Mouse (Mus musculus): ENCODE measurements around the gene 4930438A08Rik. TPM values are rescaled to one million over a fixed set of nuclear protein-coding genes. Genes with fewer than 3 reads are reported as not detected.

4930438A08Rik gene
- polyA plus RNA-seq, 1 experiment from 2014 or later, result 0.08 TPM

DNA sequence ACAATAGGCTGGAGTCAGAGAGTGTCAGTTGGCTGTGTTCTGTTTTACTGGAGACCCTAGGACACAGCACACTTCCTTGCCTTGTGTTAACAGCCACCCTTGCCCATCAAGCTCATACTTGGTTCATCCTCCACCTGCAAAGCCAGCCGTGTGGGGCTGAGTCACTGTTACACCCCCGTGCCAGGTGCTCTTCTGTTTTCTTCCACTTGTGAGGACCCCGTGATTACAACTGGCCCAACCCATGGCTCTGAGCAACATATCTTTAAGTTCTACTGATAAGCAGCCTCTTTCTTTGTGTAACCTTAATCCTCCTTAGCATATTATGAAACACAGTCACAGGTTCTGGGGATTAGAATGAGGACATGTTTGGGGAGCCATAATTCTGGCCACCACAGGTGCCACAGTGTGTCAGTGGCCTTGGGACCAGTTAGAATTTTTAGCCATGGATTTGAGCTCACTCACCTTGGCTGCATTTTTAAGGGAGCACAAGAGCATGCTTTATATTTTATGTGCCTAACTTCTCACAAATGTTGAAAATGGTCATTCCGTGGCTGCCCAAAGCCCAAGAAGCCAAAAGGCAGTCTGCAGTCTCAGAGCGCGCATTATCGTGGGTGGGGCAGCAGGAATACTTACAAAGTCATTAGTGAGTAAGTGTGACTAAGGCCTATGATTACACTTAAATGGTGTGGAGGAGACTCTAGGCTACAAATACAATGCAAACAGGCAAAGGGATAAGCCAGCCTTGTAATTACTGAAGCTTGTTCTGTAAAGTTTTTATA is 25.2 kb upstream of the 4930438A08Rik start:
- no peaks in the 10 kb centered on the region for H3K9me3 ChIP-seq
- H3K27me3 ChIP-seq, result 0 out of 2 replicates have a peak, but pooled peaks cover 2% of the 10 kb centered on the region
- no peak for ATAC-seq (ENCODE audit: insufficient number of reproducible peaks, insufficient read depth, low FRiP score, low TSS enrichment)

DNA sequence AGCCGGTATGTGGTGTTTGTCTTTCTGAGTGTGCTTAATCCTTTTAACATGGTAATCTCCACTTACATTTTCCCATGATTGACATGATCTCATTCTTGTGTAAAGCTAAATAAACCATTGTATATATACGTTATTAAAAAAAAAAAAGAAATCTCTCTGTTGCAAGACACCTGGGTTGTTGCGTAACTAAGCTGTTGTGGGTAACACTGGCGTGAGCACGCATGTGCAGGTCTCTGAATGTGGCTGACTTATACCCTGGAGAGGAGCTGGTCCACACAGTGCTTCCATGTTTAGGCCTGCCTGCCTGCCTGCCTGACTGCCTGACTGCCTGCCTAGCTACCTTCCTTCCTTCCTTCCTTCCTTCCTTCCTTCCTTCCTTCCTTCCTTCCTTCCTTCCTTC is 24.0 kb upstream of the 4930438A08Rik start:
- H3K36me3 ChIP-seq, result no peaks in the 10 kb centered on the region
- H3K27me3 ChIP-seq, result 0 out of 2 replicates have a peak, but pooled peaks cover 2% of the 10 kb centered on the region
- no peak overlapping the region for H3K4me3 ChIP-seq
- no peak overlapping the region for H3K9ac ChIP-seq
- no peaks in the 10 kb centered on the region for H3K4me1 ChIP-seq
- 74% methylated on average over 5 of the region's 5 CpGs for WGBS
- no peak overlapping the region for H3K27ac ChIP-seq
- no peak for ATAC-seq (ENCODE audit: insufficient number of reproducible peaks, insufficient read depth, low FRiP score, low TSS enrichment)
- no peak overlapping the region for H3K4me2 ChIP-seq (replicated peaks)
- H3K9me3 ChIP-seq, result no peaks in the 10 kb centered on the region

More for the DNA sequence above, 25.2 kb upstream of the 4930438A08Rik start:
- WGBS, result 83% methylated on average over 7 of the region's 7 CpGs
- Histone ChIP-seq H3K4me2 (replicated peaks) (no peak overlapping the region), H3K4me3 (no peak overlapping the region), H3K4me1 (no peaks in the 10 kb centered on the region), H3K36me3 (no peaks in the 10 kb centered on the region), H3K9ac (no peak overlapping the region), H3K27ac (no peak overlapping the region)

DNA sequence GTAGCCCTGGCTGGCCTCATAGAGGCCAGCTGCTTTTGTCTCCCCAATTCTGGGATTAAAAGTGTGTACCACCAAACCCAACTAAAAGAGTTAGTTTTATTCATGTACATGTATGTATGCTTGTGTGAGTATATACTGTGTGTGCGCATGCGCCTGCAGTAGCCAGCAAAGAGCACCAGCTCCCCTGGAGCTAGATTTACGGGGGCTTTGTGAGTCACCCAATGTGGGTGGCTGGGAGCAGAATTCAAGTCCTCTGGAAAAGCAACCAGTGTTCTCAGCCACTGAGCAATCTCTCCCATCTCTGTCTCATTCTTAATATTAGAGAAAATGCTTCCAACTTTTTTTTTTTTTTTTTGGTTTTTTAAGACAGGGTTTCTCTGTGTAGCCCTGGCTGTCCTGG is 20.2 kb upstream of the 4930438A08Rik start:
- no peak overlapping the region for H3K4me2 ChIP-seq (replicated peaks)
- 96% methylated on average over 3 of the region's 3 CpGs for WGBS
- no peak for ATAC-seq (ENCODE audit: insufficient number of reproducible peaks, insufficient read depth, low FRiP score, low TSS enrichment)

DNA sequence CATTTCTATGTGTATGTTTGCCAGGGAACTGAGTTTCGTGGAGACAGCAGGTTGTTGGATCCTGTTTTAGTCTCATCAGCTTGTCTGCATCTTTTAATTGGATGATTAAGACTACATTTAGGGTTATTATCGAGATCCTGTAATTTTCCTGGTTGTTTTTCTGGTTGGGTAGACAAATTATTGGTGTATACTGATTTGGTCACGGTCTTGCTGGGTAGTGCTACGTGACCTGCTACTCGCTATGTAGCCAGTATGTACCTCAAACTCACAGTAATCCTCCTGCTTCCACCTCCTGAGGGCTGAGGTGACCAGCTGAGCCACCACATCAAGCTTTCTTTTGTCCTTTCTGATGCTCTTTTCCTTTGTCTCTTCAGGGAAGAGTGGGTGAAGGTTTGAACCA is 16.8 kb upstream of the 4930438A08Rik start:
- no peak for ATAC-seq (ENCODE audit: insufficient number of reproducible peaks, insufficient read depth, low FRiP score, low TSS enrichment)
- no peaks in the 10 kb centered on the region for H3K9me3 ChIP-seq
- H3K4me2 ChIP-seq (replicated peaks), result no peak overlapping the region
- H3K36me3 ChIP-seq, result no peaks in the 10 kb centered on the region
- no peaks in the 10 kb centered on the region for H3K4me1 ChIP-seq
- H3K27ac ChIP-seq, result no peak overlapping the region
- H3K9ac ChIP-seq, result no peak overlapping the region
- H3K4me3 ChIP-seq, result no peak overlapping the region
- WGBS, result 82% methylated on average over 5 of the region's 5 CpGs
- H3K27me3 ChIP-seq, result no peaks in the 10 kb centered on the region

More for the DNA sequence above, 20.2 kb upstream of the 4930438A08Rik start:
- H3K9ac ChIP-seq, result no peak overlapping the region
- H3K4me3 ChIP-seq, result no peak overlapping the region
- H3K9me3 ChIP-seq, result no peaks in the 10 kb centered on the region
- H3K36me3 ChIP-seq, result no peaks in the 10 kb centered on the region
- H3K27ac ChIP-seq, result no peak overlapping the region
- no peaks in the 10 kb centered on the region for H3K4me1 ChIP-seq
- no peaks in the 10 kb centered on the region for H3K27me3 ChIP-seq

DNA sequence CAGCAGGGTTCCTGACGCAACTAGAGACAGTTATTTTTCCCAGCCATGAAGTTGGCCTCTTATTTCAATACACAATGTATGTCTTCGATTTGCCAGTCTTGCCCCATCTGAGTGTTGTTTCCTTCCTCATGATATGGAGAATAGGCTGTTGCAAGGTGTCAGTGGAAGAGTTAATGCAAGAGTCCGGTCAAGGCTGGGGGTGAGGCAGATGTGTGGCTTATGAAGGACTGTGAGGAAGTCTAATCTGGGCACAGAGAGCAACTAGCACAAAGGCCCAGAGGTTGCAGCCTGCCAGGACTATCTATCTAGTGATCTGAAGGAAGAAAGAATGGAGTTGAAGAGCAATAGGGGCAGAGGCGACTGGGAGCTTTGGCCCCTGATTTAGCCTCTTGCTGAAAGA is 14.4 kb upstream of the 4930438A08Rik start:
- Histone ChIP-seq H3K36me3 (no peaks in the 10 kb centered on the region), H3K4me3 (no peak overlapping the region), H3K27me3 (no peaks in the 10 kb centered on the region), H3K9ac (no peak overlapping the region), H3K4me2 (replicated peaks) (no peak overlapping the region), H3K4me1 (no peaks in the 10 kb centered on the region), H3K27ac (no peak overlapping the region), H3K9me3 (no peaks in the 10 kb centered on the region)
- 84% methylated on average over 4 of the region's 4 CpGs for WGBS
- no peak for ATAC-seq (ENCODE audit: insufficient number of reproducible peaks, insufficient read depth, low FRiP score, low TSS enrichment)

DNA sequence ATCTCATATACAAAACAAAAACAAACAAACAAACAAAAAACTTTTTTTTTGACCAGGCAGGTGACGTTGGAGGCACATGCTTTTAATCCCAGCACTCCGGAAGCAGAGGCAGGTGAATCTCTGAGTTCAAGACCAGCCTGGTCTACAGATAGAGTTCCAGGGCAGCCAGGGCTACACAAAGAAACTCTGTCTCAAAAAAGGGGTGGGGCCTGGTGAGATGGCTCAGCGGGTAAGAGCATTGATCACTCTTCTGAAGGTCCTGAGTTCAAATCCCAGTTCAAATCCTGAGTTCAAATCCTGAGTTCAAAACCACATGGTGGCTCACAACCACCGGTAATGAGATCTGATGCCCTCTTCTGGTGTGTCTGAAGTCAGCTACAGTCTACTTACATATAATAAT is 12.8 kb upstream of the 4930438A08Rik start:
- H3K9me3 ChIP-seq, result no peaks in the 10 kb centered on the region
- no peak for ATAC-seq (ENCODE audit: insufficient number of reproducible peaks, insufficient read depth, low FRiP score, low TSS enrichment)
- no peaks in the 10 kb centered on the region for H3K36me3 ChIP-seq
- 85% methylated on average over 4 of the region's 4 CpGs for WGBS
- H3K27ac ChIP-seq, result no peak overlapping the region
- H3K27me3 ChIP-seq, result no peaks in the 10 kb centered on the region
- no peaks in the 10 kb centered on the region for H3K4me1 ChIP-seq
- no peak overlapping the region for H3K4me3 ChIP-seq
- no peak overlapping the region for H3K9ac ChIP-seq
- H3K4me2 ChIP-seq (replicated peaks), result no peak overlapping the region

DNA sequence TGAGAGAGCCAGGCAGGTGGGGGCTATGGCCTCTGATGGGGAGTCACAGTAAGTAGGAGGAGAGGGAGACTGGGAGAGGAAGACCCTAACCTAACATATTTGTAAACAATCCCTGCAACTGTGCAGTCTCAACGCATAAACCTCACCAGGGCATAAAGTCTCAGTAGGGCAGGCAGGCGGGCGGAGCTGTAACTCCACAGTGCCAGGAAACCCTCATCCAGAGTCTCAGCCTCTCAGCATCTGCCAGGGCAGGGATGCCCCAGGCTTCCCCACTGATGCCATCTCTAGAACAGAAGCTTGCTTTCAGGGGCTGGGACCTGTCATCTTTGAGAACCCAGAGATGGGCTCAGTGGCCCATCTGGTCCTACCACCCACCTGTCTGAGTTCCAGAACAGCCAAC is 12.3 kb upstream of the 4930438A08Rik start:
- Histone ChIP-seq H3K4me1 (no peaks in the 10 kb centered on the region), H3K4me2 (replicated peaks) (no peak overlapping the region), H3K27ac (no peak overlapping the region), H3K36me3 (no peaks in the 10 kb centered on the region), H3K27me3 (no peaks in the 10 kb centered on the region), H3K4me3 (no peak overlapping the region), H3K9me3 (no peaks in the 10 kb centered on the region), H3K9ac (no peak overlapping the region)
- ATAC-seq (ENCODE audit: insufficient number of reproducible peaks, insufficient read depth, low FRiP score, low TSS enrichment), result no peak
- 89% methylated on average over 3 of the region's 3 CpGs for WGBS

DNA sequence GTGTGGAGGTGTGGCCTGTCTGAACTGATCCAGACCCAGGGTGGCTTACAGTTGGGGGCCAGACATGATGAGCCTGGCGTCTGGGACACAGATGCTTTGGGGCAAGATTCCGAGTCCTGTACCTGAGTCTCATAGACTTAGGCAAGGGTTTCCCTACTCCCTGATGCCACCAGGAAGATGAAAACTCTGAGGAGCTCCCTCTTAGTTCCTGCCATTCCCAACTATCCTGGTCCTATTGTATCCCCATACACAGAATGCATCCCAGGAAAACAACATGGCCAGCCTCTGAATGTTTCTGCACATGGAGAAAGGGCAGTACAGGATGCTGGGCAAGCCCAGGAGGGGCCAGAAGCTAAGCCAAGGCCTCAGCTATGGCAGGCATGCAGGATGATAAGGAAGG is 11.1 kb upstream of the 4930438A08Rik start:
- WGBS, result 57% methylated on average over 2 of the region's 2 CpGs
- no peak overlapping the region for H3K27ac ChIP-seq
- H3K27me3 ChIP-seq, result no peaks in the 10 kb centered on the region
- no peaks in the 10 kb centered on the region for H3K4me1 ChIP-seq
- no peaks in the 10 kb centered on the region for H3K36me3 ChIP-seq
- H3K9ac ChIP-seq, result no peak overlapping the region
- no peaks in the 10 kb centered on the region for H3K9me3 ChIP-seq
- no peak overlapping the region for H3K4me2 ChIP-seq (replicated peaks)
- ATAC-seq (ENCODE audit: insufficient number of reproducible peaks, insufficient read depth, low FRiP score, low TSS enrichment), result no peak
- no peak overlapping the region for H3K4me3 ChIP-seq

DNA sequence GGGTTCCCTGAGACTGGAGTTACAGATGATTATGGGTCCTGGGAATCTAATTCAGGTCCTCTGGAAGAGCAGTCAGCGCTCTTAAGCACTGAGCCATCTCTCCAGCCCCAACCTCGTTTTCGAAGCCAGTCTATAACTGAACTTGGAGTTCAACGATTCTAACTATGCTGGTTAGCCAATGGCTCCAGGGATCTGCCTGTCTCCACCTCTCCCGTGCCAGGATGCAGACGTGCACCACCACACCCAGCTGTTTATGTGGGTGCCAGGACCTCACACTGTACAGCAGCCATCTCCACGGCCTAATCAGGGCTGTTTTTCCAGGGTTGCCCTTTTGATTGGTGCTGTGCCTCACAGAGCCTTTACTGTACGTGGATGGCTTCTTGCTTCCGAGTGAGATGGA is 10.1 kb upstream of the 4930438A08Rik start:
- 80% methylated on average over 9 of the region's 9 CpGs for WGBS
- H3K27ac ChIP-seq, result no peak overlapping the region
- H3K4me2 ChIP-seq (replicated peaks), result no peak overlapping the region
- no peaks in the 10 kb centered on the region for H3K9me3 ChIP-seq
- H3K9ac ChIP-seq, result no peak overlapping the region
- no peak overlapping the region for H3K4me3 ChIP-seq
- H3K27me3 ChIP-seq, result no peaks in the 10 kb centered on the region
- no peaks in the 10 kb centered on the region for H3K36me3 ChIP-seq
- no peaks in the 10 kb centered on the region for H3K4me1 ChIP-seq
- no peak for ATAC-seq (ENCODE audit: insufficient number of reproducible peaks, insufficient read depth, low FRiP score, low TSS enrichment)

DNA sequence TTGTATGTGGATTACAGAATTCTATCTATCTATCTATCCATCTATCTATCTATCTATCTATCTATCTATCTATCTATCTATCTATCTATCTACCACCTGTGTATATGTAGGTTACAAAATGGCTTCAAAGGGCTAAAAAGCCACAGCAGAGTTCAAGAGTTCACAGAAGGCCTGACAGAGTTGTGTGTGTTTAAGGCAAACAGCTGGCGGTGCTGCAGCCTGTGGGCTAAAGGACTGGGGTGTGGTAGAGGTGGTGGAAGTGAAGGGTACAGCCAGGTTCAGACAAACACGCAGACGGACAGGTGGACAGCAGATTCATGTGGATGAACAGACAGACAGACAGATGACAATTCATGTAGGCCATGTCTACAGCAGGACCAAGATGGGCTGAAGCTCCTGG is 6.3 kb upstream of the 4930438A08Rik start:
- Histone ChIP-seq H3K9ac (no peak overlapping the region), H3K9me3 (no peaks in the 10 kb centered on the region), H3K4me2 (replicated peaks) (no peak overlapping the region), H3K4me3 (no peak overlapping the region), H3K4me1 (no peaks in the 10 kb centered on the region), H3K27ac (no peak overlapping the region), H3K27me3 (no peaks in the 10 kb centered on the region), H3K36me3 (no peaks in the 10 kb centered on the region)
- no peak for ATAC-seq (ENCODE audit: insufficient number of reproducible peaks, insufficient read depth, low FRiP score, low TSS enrichment)
- 86% methylated on average over 3 of the region's 3 CpGs for WGBS

DNA sequence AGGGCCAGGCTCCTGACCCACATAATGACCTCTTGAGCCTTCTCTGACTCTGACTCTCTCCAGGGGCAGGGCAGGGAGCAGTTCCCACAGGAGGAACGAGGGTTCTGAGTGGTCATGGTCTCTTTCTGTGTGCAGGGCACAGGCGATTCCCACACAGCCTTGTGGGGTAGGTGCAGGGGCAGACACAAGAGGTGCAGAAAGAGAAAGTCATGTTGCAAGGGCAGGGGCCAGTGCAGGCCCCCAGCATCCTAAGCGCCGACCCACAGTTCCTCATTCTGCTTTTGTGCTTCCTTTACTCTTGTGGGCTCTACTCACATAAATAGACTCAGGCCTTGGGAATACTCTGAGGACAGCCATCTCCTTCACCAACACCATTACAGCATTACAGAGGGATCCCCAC is 1.2 kb downstream of the 4930438A08Rik start:
- no peak for ATAC-seq (ENCODE audit: insufficient number of reproducible peaks, insufficient read depth, low FRiP score, low TSS enrichment)
- 62% methylated on average over 4 of the region's 4 CpGs for WGBS
- no peak overlapping the region for H3K27ac ChIP-seq
- no peaks in the 10 kb centered on the region for H3K4me1 ChIP-seq
- H3K4me3 ChIP-seq, result no peak overlapping the region
- no peaks in the 10 kb centered on the region for H3K36me3 ChIP-seq
- no peaks in the 10 kb centered on the region for H3K9me3 ChIP-seq
- H3K27me3 ChIP-seq, result no peaks in the 10 kb centered on the region
- no peak overlapping the region for H3K9ac ChIP-seq
- no peak overlapping the region for H3K4me2 ChIP-seq (replicated peaks)

DNA sequence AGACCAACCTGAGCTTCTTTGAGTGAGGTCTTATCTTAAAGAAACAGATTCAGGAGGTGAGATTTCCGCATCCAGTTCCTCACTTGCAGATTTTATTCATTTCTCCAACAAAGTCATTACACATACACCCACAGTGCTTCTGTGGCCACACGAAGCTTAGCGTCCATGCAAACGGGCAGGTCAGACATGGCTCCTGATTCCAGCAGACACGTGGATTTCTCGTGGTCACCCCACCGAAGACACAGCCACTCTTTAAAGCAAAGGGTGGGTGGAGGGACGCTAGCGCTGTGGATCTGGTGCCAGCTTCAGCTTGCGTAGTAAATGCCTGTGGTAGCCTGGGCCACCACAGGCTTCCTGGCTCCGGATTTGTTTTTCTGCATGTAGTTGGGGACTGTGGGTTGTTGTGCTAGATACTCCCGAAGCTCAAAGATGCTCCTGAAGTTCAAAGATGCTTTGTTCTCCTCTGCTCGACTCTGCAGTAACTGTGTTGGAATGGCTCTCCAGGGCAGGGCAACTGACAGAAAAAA is 7.4 kb downstream of the 4930438A08Rik start:
- H3K9me3 ChIP-seq, result no peaks in the 10 kb centered on the region
- 83% methylated on average over 13 of the region's 13 CpGs for WGBS
- H3K36me3 ChIP-seq, result no peaks in the 10 kb centered on the region
- H3K4me3 ChIP-seq, result no peak overlapping the region
- H3K27me3 ChIP-seq, result no peaks in the 10 kb centered on the region
- H3K27ac ChIP-seq, result no peak overlapping the region
- no peaks in the 10 kb centered on the region for H3K4me1 ChIP-seq
- H3K9ac ChIP-seq, result no peak overlapping the region
- no peak overlapping the region for H3K4me2 ChIP-seq (replicated peaks)
- ATAC-seq (ENCODE audit: insufficient number of reproducible peaks, insufficient read depth, low FRiP score, low TSS enrichment), result no peak

Data from embryonic facial prominence, embryonic 12.5 days (tissue).